Mouse (Mus musculus) left cerebral cortex, adult 2 months (tissue): ENCODE measurements around the gene Slc8a2. TPM values are rescaled to one million over a fixed set of nuclear protein-coding genes. Genes with fewer than 3 reads are reported as not detected.

Experiments used
- DNase-seq, 2 experiments: peaks; one replicate each; pipeline ENCODE4 v3.0.0; 2021 to 2022; ENCODE audit warnings: low spot score in 2 of 2, mixed read lengths in 1 of 2; ENCODE audit errors: extremely low spot score in 1 of 2
- H3K27ac ChIP-seq: fragments of 200-600 bp; 2 replicates; pipeline ENCODE4 v1.8.1; 2022
- H3K4me3 ChIP-seq: fragments of 200-600 bp; 2 replicates; pipeline ENCODE4 v1.8.1; 2022
- CTCF ChIP-seq: fragments of 200-600 bp; IDR thresholded peaks from 2 replicates; pipeline ENCODE4 v1.8.1; 2022; ENCODE audit warnings: antibody characterized with exemption, mild to moderate bottlenecking, moderate library complexity
- intact Hi-C: fragments of 180-260 bp; cut with DNase I; formaldehyde crosslinking; loops from one replicate; pipeline ENCODE4 v1.15.1; 2025
- total RNA-seq, 2 experiments: library from RNA; stranded (reverse); gene quantifications; 2 replicates each; pipeline ENCODE4 v1.2.3; 2021

The Slc8a2 gene
- total RNA-seq, 2 experiments from 2014 or later = 226 TPM

GRCm38 (mm10) chr7:16150191-16151145 lies 20.8 kb downstream of the Slc8a2 start:
- Histone ChIP-seq H3K4me3 (no peak overlapping the region), H3K27ac (peak overlapping the region; percentile 81)
- no peak for DNase-seq
- intact Hi-C loops = loop anchor here (5.0 kb wide), 1 partner anchor 168 kb away; no protein-coding TSS in a partner anchor
- TF ChIP-seq CTCF = no peak

GRCm38 (mm10) chr7:16153522-16153921 lies 23.9 kb downstream of the Slc8a2 start:
- peak; percentile 85 for TF ChIP-seq CTCF
- Histone ChIP-seq H3K27ac (peak overlapping the region; percentile 42; the same call in 1 of the 2 replicates), H3K4me3 (no peak overlapping the region)
- peak; percentile 67 to 74 for DNase-seq
- intact Hi-C loops = loop anchor here (5.0 kb wide), 1 partner anchor 171 kb away; no protein-coding TSS in a partner anchor

DNA sequence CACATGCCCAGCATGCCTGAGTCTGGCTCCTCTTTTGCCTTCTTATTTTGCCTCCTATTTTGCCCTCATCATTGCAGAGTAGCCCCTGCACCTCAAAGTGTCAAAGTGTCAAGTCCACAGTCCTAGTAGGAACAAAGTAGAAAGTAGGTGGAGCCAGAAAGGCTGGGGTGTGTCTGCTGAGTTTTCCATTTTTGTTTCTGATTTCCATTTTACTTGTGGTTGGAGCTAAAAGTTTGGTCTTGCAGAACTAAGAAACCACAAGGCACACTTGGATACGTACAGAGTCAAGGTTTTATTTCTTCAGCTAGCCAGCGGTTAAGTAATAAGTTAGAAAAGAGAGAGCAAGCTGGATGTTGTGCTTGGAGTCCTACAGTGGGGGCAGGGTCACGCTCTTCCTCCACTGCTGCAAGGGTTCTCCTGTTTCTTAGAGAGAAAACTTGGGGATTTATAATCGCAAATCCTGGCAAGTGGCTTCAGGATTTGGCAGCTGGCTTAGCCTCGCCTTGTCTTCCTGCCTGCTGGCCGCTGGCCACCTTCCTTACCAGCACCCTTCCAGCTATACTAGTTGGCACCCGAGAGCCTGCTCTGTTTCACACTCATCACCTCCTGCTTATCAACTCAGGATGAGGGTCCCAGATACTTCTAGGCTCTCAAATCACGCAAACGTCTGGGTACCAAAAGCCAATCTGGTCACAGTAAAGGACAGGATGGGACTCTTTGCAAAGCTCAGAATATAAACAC lies 25.7 kb downstream of the Slc8a2 start:
- peak overlapping the region; percentile 36 for H3K27ac ChIP-seq
- no peak overlapping the region for H3K4me3 ChIP-seq
- DNase-seq = no peak
- no peak for TF ChIP-seq CTCF
- intact Hi-C loops = loop anchor here (2.0 kb wide), 1 partner anchor 99 kb away; no protein-coding TSS in a partner anchor

GRCm38 (mm10) chr7:16156105-16156714 lies 26.6 kb downstream of the Slc8a2 start:
- H3K27ac ChIP-seq = peak overlapping the region; percentile 38
- intact Hi-C loops = no loop called here
- H3K4me3 ChIP-seq = no peak overlapping the region
- no peak for DNase-seq
- TF ChIP-seq CTCF = no peak

- intact Hi-C loops = no loop called here
- no peak for DNase-seq
- H3K27ac ChIP-seq = peak overlapping the region; percentile 57
- H3K4me3 ChIP-seq = no peak overlapping the region
- no peak for TF ChIP-seq CTCF
Observed at GRCm38 (mm10) chr7:16158735-16159134, 29.1 kb downstream of the Slc8a2 start.

DNA sequence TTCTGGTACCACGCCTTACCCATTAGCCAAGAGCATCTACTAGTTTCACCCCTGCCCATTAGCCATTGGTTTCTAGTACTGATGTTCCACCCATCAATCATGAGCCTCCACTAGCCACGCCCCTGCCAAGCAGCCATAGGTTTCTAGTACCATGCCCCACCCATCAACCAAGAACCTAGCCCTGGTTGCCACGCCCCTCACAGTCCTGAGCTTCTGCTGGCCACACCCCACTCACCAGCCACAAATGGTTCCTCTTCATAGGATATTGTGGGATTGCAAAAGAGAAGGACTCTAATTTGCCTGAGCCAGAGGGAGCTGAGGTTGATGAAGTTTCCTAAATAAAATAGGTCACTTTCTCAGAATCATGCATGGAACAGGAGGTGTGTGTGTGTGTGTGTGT lies 31.1 kb downstream of the Slc8a2 start:
- H3K4me3 ChIP-seq = no peak overlapping the region
- TF ChIP-seq CTCF = no peak
- H3K27ac ChIP-seq = no peak overlapping the region
- intact Hi-C loops = no loop called here
- DNase-seq = no peak

GRCm38 (mm10) chr7:16161302-16161701 lies 31.7 kb downstream of the Slc8a2 start:
- Histone ChIP-seq H3K4me3 (no peak overlapping the region), H3K27ac (no peak overlapping the region)
- DNase-seq = no peak
- TF ChIP-seq CTCF = peak; percentile 21
- intact Hi-C loops = no loop called here

GRCm38 (mm10) chr7:16162036-16162435 lies 32.4 kb downstream of the Slc8a2 start:
- DNase-seq = no peak
- Histone ChIP-seq H3K27ac (no peak overlapping the region), H3K4me3 (no peak overlapping the region)
- intact Hi-C loops = no loop called here
- TF ChIP-seq CTCF = no peak

GRCm38 (mm10) chr7:16172141-16172581 lies 42.5 kb downstream of the Slc8a2 start:
- no peak overlapping the region for H3K4me3 ChIP-seq
- no peak for DNase-seq
- H3K27ac ChIP-seq = no peak overlapping the region
- intact Hi-C loops = no loop called here
- TF ChIP-seq CTCF = no peak

- intact Hi-C loops = no loop called here
- no peak for TF ChIP-seq CTCF
- Histone ChIP-seq H3K4me3 (no peak overlapping the region), H3K27ac (no peak overlapping the region)
- no peak for DNase-seq
Observed at GRCm38 (mm10) chr7:16172586-16173140, 43.0 kb downstream of the Slc8a2 start.

GRCm38 (mm10) chr7:16173146-16173545 lies 43.5 kb downstream of the Slc8a2 start:
- intact Hi-C loops = no loop called here
- TF ChIP-seq CTCF = no peak

More at GRCm38 (mm10) chr7:16173146-16173545, 43.5 kb downstream of the Slc8a2 start:
- no peak for DNase-seq
- Histone ChIP-seq H3K27ac (no peak overlapping the region), H3K4me3 (no peak overlapping the region)
